Mouse (Mus musculus) ovary, postnatal 36 days (tissue): ENCODE results near the gene Olfr545.

ENCODE experiments used
- DNase-seq: peaks from one replicate; pipeline ENCODE4 v3.0.0; 2022; ENCODE audit warnings: low spot score, mixed read lengths

The Olfr545 gene

DNA sequence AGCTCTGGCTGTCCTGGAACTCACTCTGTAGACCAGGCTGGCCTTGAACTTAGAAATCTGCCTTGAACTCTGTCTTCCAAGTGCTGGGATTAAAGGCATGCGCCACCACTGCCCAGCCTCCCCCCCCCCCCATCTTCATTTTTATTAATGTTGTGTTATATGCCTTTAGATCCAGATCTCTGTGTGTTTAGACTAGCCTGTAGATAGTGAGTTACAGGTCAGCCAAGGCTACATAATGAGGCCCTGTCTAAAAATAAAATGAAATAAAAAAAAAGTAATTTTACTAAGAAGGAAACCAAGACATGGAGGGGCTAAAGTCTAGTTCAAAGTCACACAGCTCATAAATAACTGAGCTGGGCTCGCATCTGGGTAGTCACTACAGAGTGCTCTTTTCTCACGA lies 20.4 kb downstream of the Olfr545 start:
- no peak for DNase-seq

DNA sequence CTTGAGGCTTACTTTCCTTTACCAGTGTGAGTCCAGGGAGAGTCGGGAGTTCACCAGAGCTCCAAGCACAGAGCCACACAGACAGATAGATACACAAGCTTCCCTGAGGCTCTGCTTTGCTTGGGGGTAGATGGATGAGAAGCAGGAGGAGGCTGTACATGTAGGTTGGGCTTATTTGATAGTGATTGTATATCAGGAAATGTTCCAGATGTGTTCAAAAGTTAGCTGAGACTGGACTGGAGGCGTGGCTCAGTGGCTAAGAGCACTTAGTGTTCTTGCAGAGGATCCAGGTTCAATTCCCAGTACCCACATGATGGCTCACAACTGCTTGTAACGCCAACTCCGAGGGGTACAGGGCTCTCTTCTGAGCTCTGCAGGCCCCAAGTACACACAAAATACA lies 20.9 kb downstream of the Olfr545 start:
- no peak for DNase-seq

DNA sequence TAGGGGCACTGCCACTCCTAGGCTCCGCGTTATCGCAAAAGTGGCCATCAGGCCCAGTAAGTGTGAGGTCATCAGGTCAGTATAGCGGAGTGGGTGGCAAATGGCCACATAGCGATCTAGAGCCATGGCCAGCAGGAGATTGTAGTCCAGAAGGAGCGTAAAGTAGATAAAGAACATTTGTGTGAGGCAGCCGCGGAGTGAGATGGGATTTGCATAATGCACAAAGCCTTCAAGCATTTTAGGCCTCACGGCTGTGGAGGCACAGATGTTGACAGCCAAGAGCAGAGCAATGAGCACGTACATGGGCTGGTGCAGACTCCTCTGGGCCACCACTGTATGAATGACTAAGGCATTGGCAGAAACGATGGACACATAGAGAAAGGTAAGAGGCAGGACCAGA lies 22.0 kb downstream of the Olfr545 start:
- no peak for DNase-seq

DNA sequence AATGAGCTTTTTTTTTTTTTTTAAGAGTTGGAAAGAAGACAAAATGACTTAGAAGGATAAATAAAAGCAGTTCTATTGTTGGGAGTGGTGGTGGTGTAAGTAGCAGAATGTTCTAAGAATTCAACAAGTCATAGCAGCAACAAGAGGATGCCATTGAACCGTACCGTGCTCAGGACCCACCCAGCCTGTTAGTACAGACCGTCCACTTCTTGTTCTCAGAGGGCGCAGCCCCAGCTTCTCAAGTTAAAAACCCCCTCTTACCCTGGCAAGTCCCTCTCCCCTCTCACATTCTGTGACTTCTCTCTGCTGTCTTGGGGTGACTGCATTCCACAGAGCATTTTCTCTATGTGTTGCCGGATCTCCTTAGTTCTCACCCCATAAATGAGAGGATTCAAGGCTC lies 22.8 kb downstream of the Olfr545 start:
- DNase-seq, result no peak

DNA sequence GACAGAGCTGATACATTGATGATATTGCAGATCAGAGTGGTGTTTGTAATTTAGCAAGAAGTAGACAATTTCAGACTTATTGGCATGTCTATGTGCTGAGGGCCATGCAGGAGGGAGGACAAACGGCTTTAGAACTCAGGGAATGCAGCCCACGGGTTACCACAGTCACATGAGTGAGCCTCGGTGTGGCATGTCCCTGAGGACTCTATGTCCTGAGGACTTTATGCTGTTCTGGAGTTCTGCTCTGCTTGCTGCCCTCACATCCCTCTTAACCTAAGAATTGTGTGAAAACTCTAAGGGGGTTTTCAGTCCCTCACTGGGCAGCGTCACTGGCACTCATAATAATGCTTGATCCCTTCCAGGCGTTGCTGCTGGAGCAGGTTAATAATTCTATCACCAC lies 26.7 kb downstream of the Olfr545 start:
- no peak for DNase-seq

DNA sequence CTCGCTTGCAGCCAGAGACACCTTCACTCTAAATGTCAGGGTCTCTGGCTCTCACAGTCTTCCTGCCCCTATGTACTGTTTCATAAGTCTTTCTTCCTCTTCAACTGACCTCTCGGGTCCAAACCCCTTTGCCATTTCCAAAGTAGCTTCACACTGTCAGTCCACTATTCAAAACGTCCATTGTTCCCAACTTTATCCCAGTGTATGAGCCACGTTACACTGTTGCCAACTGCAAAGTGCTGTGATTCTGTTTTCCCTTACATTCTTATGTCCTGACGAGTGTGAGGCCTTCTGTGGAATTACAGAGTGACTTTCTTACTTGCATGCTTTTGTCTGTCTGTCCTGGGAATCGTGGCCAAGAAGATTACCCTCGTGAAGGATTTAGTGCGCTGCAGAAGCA lies 31.8 kb downstream of the Olfr545 start:
- no peak for DNase-seq

DNA sequence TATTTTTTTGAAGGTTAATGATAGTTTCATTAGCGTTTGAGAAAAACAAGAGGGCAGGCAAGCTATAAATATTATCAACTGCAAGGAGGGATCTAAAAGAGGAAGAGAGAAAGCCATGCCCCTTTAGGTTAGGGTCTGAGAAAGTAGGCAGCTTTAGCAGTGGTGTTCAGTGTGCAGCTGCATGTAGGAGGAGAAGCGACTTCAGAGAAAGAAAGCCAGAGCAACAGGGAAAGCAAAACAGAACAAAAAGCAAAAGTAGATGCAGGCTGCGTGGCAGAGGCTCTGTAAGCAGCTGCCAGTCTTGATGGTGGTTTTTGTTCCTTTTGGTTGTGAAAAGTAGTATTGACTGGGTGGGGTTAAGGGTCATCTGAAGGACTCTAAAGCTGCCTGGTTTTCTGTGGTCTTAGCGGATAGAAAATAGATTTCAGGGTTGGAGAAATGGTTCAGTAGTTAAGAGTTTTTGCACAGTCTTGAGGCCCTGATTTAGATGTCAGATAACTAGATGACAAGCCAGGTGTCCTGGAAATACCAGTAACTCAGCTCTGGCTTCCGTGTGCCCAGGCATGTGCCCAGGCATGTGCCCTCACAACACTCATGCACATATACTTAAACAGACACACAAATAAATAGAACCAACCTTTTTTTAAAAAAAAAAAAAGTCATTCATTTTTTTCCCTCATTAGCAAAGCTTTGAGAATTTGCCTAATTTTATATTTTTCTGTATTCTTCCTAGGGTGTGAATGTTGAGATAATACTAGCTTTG lies 40.6 kb downstream of the Olfr545 start:
- DNase-seq, result no peak

DNA sequence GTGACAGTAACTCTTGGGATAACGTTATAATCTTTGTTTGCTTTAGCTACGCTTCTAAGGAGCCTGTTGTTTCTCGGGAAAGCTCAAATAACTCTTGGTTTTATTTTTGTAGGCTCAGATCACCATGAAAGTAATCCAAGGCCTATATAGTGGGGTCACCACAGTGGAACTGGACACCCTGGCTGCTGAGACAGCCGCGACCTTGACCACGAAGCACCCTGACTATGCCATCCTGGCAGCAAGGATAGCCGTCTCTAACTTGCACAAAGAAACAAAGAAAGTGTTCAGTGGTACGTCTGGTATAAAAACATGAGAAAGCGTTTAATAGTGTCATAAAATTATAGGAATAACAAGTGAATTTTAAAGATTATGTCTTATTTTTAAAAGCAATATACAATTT lies 52.9 kb downstream of the Olfr545 start:
- DNase-seq, result no peak

DNA sequence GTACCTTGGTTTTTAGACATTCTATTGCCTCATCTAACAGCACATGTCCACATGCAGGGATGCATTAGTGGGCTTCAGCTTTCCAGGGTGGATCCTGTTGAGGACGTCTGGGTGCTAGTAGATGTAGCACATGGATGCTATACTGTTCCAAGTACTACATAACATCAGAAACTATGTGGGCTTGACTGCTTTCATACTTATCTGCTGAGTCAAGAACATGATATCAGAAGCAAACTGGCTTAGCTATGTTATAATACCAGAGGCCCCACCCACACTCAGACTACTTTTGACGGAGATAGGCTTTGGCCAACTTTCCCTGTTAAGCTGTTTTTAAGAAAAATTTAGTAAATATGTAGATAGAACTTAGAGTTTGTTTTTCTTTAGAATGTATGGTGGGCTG lies 55.1 kb downstream of the Olfr545 start:
- no peak for DNase-seq

DNA sequence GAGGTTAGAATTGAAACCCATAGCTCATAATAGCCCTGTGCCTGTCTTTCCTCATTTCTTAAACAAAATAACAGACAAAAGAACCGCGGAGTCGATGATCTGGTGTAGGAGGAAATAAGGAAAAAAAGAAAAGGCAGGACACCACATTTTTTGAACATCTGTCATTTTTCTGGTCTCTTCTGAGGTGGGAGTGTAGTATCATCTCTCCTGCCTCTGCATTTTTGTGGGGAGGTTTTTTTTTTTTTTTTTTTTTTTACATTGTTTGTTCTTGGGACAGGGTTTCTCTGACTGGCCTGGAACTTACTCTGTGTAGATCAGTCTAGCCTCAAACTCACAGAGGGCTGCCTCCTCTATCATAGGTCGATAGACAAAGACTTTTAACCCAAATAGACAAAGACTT lies 56.9 kb downstream of the Olfr545 start:
- no peak for DNase-seq

DNA sequence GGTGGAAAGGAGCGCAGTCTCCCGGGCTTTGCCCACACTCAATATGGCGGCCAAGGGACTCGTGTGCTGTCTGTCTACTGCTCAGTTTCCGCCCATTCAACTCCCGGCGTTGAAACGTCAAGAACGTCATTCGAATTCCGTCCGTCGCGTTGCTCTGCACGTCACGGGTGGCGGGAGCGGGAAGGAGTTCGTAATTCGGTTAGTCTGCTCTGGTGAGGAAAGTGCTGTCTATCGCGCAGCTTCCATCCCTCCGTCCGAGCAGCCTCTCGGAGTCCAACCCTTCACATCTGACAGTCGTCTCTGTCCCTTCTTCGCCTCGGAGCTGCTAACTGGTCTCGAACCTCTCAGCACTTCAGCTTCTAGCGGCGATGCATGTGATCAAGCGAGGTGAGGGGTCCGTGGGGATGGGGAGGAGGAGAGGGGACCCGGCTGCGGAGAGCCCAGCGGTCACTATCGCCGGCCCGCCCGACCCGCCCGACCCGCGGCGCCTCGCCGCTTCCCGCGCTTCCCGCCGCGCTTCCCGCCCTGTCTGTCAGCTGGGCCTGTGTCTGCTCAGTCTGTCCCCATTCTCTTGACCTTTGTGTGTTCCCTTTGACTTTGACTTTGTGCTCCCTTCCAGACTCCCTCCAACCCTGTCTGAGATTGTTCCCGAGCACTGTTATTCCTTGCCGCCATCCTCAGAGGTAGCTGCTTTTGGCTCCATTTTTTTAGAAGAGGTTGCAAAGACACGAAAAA lies 57.5 kb downstream of the Olfr545 start, which contains the start of gene Rrm1:
TSS of gene Rrm1 (plus strand) at position 39 of the 735 bp plus-strand sequence.
- DNase-seq, result peak; percentile 91
